Mouse (Mus musculus) liver, embryonic 15.5 days (tissue): ENCODE results near the gene Dnajc6. TPM values are rescaled to one million over a fixed set of nuclear protein-coding genes. Genes with fewer than 3 reads are reported as not detected.

Experiments used
- ATAC-seq: fragments of 200-750 bp; cut with Nextera tagmentation; 2 replicates; pipeline ENCODE4 v1.8.0; 2017; ENCODE audit warnings: moderate number of reproducible peaks, mild to moderate bottlenecking, moderate library complexity; ENCODE audit not compliant: insufficient read depth
- H3K27ac ChIP-seq: fragments of 300-500 bp; sonication (generic); replicated peaks from 2 replicates; pipeline ENCODE4 v1.5.1; 2015; ENCODE audit warnings: mild to moderate bottlenecking, inconsistent platforms
- H3K27me3 ChIP-seq: fragments of 300-500 bp; sonication (generic); 2 replicates; pipeline ENCODE4 v1.6.1; 2015; ENCODE audit warnings: mild to moderate bottlenecking, inconsistent platforms
- H3K36me3 ChIP-seq: fragments of 300-500 bp; sonication (generic); replicated peaks from 2 replicates; pipeline ENCODE4 v1.6.1; 2015; ENCODE audit warnings: moderate library complexity, mild to moderate bottlenecking, inconsistent platforms
- H3K4me1 ChIP-seq: fragments of 300-500 bp; sonication (generic); replicated peaks from 2 replicates; pipeline ENCODE4 v1.6.1; 2015; ENCODE audit warnings: inconsistent platforms
- H3K4me2 ChIP-seq: fragments of 300-500 bp; sonication (generic); 2 replicates; pipeline ENCODE4 v1.6.1; 2015; ENCODE audit warnings: moderate library complexity, mild to moderate bottlenecking, inconsistent platforms
- H3K4me3 ChIP-seq: fragments of 300-500 bp; sonication (generic); replicated peaks from 2 replicates; pipeline ENCODE4 v1.5.1; 2015; ENCODE audit warnings: mild to moderate bottlenecking, inconsistent platforms
- H3K9ac ChIP-seq: fragments of 300-500 bp; sonication (generic); 2 replicates; pipeline ENCODE4 v1.6.1; 2015; ENCODE audit warnings: moderate library complexity, mild to moderate bottlenecking, inconsistent platforms
- H3K9me3 ChIP-seq: fragments of 300-500 bp; sonication (generic); replicated peaks from 2 replicates; pipeline ENCODE4 v1.6.1; 2016; ENCODE audit warnings: inconsistent platforms
- WGBS: fragments of 180-500 bp; shearing (Covaris S2); methylation state at CpG from one replicate; pipeline ENCODE4 v1.1.7; 2015; ENCODE audit warnings: mixed read lengths; ENCODE audit not compliant: insufficient replicate concordance; 5-methylcytosine and 5-hydroxymethylcytosine counted together
- polyA plus RNA-seq: library from polyadenylated mRNA; unstranded; fragments of >200 nt; fragmentation: Nextera tagmentation; extraction: Ambion mirVana; gene quantifications from 2 replicates; pipeline ENCODE4 v1.2.1, GENCODE M21; 2015

Gene Dnajc6
- polyA plus RNA-seq, 1 experiment from 2014 or later: 0.15 TPM

DNA sequence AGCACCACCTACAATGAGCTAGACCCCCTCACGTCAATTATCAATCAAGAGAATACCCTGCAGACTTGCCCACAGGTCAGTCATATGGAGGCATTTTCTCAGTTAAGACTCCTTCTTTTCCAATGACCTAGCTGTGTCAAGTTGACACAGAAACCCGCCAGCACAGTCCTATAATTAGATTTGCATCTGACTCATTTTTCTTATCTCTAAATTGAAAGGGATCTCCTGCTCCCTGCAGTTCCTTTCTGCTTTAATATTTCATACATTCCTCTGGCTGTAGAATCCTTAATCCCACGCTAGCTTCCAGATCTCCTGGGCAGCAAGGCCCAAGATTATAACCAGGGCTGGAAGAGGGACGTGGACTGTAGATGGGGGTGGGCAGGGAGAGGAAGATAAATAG is 44.1 kb downstream of the Dnajc6 start:
- Histone ChIP-seq H3K4me1 (no peaks in the 10 kb centered on the region), H3K9ac (no peak overlapping the region), H3K9me3 (no peaks in the 10 kb centered on the region), H3K36me3 (no peaks in the 10 kb centered on the region), H3K27me3 (no peaks in the 10 kb centered on the region), H3K4me2 (no peak overlapping the region), H3K27ac (no peak overlapping the region), H3K4me3 (no peak overlapping the region)
- WGBS: 50% methylated on average over 4 of the region's 4 CpGs
- no peak for ATAC-seq

- peak overlapping the region; percentile 42 for H3K4me2 ChIP-seq
- no peak overlapping the region for H3K4me3 ChIP-seq
- no peak overlapping the region for H3K9ac ChIP-seq
- H3K4me1 ChIP-seq: 0 out of 2 replicates have a peak, but pooled peaks cover 7% of the 10 kb centered on the region
- WGBS: 1% methylated on average over 33 of the region's 33 CpGs
- peaks cover 35% of the 10 kb centered on the region for H3K27me3 ChIP-seq
- no peaks in the 10 kb centered on the region for H3K36me3 ChIP-seq
- no peaks in the 10 kb centered on the region for H3K9me3 ChIP-seq
- no peak overlapping the region for H3K27ac ChIP-seq
- no peak for ATAC-seq
Observed at GRCm38 (mm10) chr4:101549958-101550591, 53.6 kb downstream of the Dnajc6 start.

GRCm38 (mm10) chr4:101550671-101551161 is 54.3 kb downstream of the Dnajc6 start:
- Histone ChIP-seq H3K27ac (no peak overlapping the region), H3K36me3 (no peaks in the 10 kb centered on the region), H3K27me3 (peaks cover 35% of the 10 kb centered on the region), H3K4me2 (peak overlapping the region; percentile 42), H3K9ac (no peak overlapping the region), H3K4me3 (no peak overlapping the region), H3K9me3 (no peaks in the 10 kb centered on the region), H3K4me1 (0 out of 2 replicates have a peak, but pooled peaks cover 7% of the 10 kb centered on the region)
- 1% methylated on average over 33 of the region's 33 CpGs for WGBS
- ATAC-seq: 0 out of 2 replicates have a peak, but pooled peaks have one; percentile 34

- H3K27ac ChIP-seq: no peak overlapping the region
- no peaks in the 10 kb centered on the region for H3K36me3 ChIP-seq
- H3K27me3 ChIP-seq: peaks cover 35% of the 10 kb centered on the region
- no peak overlapping the region for H3K4me3 ChIP-seq
- no peaks in the 10 kb centered on the region for H3K9me3 ChIP-seq
- H3K4me1 ChIP-seq: 0 out of 2 replicates have a peak, but pooled peaks cover 7% of the 10 kb centered on the region
- WGBS: 19% methylated on average over 4 of the region's 4 CpGs
- no peak for ATAC-seq
- no peak overlapping the region for H3K9ac ChIP-seq
- no peak overlapping the region for H3K4me2 ChIP-seq
Observed at GRCm38 (mm10) chr4:101551425-101551824, 55.0 kb downstream of the Dnajc6 start.

- Histone ChIP-seq H3K4me2 (no peak overlapping the region), H3K9ac (no peak overlapping the region), H3K27me3 (peaks cover 35% of the 10 kb centered on the region), H3K4me3 (no peak overlapping the region), H3K9me3 (no peaks in the 10 kb centered on the region), H3K27ac (no peak overlapping the region), H3K36me3 (no peaks in the 10 kb centered on the region), H3K4me1 (0 out of 2 replicates have a peak, but pooled peaks cover 7% of the 10 kb centered on the region)
- ATAC-seq: no peak
- 7% methylated on average over 5 of the region's 5 CpGs for WGBS
Observed at GRCm38 (mm10) chr4:101552372-101552771, 55.9 kb downstream of the Dnajc6 start.

GRCm38 (mm10) chr4:101555016-101555415 is 58.6 kb downstream of the Dnajc6 start:
- H3K4me3 ChIP-seq: no peak overlapping the region
- H3K4me1 ChIP-seq: 0 out of 2 replicates have a peak, but pooled peaks cover 5% of the 10 kb centered on the region
- ATAC-seq: no peak
- 61% methylated on average over 4 of the region's 4 CpGs for WGBS
- no peak overlapping the region for H3K4me2 ChIP-seq
- H3K27me3 ChIP-seq: peaks cover 19% of the 10 kb centered on the region
- no peaks in the 10 kb centered on the region for H3K36me3 ChIP-seq
- H3K9ac ChIP-seq: no peak overlapping the region
- no peak overlapping the region for H3K27ac ChIP-seq
- H3K9me3 ChIP-seq: no peaks in the 10 kb centered on the region

DNA sequence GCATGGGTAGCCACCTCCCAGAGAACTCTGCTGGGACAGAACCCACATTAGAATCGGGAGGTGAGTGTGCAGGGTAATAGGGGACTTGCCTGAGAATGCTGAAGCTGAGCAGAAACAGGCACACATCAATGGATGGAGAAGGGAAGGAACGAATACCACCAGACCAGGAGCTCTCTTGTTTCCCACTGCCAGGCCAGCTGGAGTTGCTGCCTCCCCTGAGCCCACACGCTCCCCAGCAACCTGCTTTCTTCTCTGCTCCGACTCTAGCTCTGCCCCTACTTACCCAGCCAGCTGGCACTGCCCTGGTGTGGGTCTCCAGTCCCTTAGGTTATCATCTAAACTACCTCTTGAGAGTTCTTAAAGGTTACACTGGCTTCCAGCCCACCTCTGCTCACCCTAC is 63.7 kb downstream of the Dnajc6 start:
- Histone ChIP-seq H3K9ac (no peak overlapping the region), H3K9me3 (no peaks in the 10 kb centered on the region), H3K4me1 (no peaks in the 10 kb centered on the region), H3K4me2 (no peak overlapping the region), H3K4me3 (no peak overlapping the region), H3K27me3 (no peaks in the 10 kb centered on the region), H3K27ac (no peak overlapping the region), H3K36me3 (no peaks in the 10 kb centered on the region)
- ATAC-seq: no peak
- 58% methylated on average over 4 of the region's 4 CpGs for WGBS

GRCm38 (mm10) chr4:101562836-101563235 is 66.4 kb downstream of the Dnajc6 start:
- no peak overlapping the region for H3K4me2 ChIP-seq
- no peaks in the 10 kb centered on the region for H3K4me1 ChIP-seq
- H3K4me3 ChIP-seq: no peak overlapping the region
- H3K9ac ChIP-seq: no peak overlapping the region
- H3K27me3 ChIP-seq: no peaks in the 10 kb centered on the region
- H3K27ac ChIP-seq: no peak overlapping the region
- H3K9me3 ChIP-seq: no peaks in the 10 kb centered on the region
- H3K36me3 ChIP-seq: no peaks in the 10 kb centered on the region
- ATAC-seq: no peak
- 74% methylated on average over 7 of the region's 7 CpGs for WGBS

GRCm38 (mm10) chr4:101563607-101564006 is 67.2 kb downstream of the Dnajc6 start:
- Histone ChIP-seq H3K27ac (no peak overlapping the region), H3K4me1 (no peaks in the 10 kb centered on the region), H3K4me2 (no peak overlapping the region), H3K9me3 (no peaks in the 10 kb centered on the region), H3K27me3 (no peaks in the 10 kb centered on the region), H3K4me3 (no peak overlapping the region), H3K36me3 (no peaks in the 10 kb centered on the region), H3K9ac (no peak overlapping the region)
- no peak for ATAC-seq
- WGBS: 69% methylated on average over 5 of the region's 5 CpGs

DNA sequence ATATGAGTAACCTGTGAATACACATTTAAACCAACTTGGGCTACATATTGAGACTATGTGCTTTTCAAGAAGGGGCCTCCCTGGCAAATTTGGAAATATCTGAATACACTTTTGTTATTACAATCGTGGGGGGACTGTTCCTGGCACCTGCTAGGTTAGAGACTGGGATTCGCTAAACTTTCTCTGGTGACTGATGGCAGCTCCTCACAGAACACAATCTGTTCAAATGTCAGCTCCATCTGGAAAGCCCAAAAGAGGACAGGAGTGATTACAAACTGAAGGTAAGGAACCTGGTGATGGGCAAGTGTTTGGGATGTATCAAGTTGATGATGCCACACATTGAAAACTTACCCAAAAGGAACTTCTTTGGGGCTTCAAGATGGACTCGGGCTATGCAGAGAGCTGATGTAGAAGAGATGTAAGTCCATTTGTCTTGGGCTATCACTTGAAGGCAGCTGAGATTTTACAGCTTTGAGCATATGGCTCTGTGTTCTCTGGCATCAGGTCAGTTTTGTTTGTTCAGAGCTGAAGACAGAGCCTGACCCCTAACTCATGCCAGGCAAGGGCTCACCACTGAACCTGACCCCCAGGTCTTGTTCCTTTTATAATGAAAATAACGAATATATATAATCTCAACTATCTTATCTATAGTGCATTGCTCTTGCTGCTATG is 68.4 kb downstream of the Dnajc6 start:
- WGBS: 47% methylated on average over 4 of the region's 4 CpGs
- ATAC-seq: no peak
- Histone ChIP-seq H3K27me3 (no peaks in the 10 kb centered on the region), H3K4me1 (no peaks in the 10 kb centered on the region), H3K36me3 (no peaks in the 10 kb centered on the region), H3K4me3 (no peak overlapping the region), H3K9me3 (no peaks in the 10 kb centered on the region), H3K27ac (no peak overlapping the region), H3K4me2 (no peak overlapping the region), H3K9ac (no peak overlapping the region)

DNA sequence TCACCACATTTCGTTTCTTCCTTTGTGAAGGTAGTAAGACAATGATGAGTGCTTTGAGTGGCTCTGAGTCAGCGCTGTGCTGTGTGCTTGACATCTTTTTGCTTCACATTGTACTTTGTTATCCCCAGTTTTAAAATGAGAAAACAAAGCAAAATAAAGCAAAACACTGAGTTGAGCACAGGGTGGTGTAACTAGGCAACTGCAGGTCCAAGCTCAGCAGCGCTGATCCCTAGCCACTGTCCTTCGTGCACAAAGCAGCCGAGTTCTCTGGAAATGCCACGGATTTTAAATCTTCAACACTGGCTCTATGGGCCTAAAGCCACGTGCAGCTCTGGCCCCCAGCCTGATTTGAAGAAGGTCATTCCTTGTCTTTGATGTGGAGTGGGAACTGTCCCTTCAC is 72.6 kb downstream of the Dnajc6 start:
- Histone ChIP-seq H3K9me3 (no peaks in the 10 kb centered on the region), H3K36me3 (no peaks in the 10 kb centered on the region), H3K9ac (no peak overlapping the region), H3K27ac (no peak overlapping the region), H3K27me3 (no peaks in the 10 kb centered on the region), H3K4me3 (no peak overlapping the region), H3K4me2 (no peak overlapping the region), H3K4me1 (no peaks in the 10 kb centered on the region)
- ATAC-seq: no peak
- 55% methylated on average over 7 of the region's 7 CpGs for WGBS
